Mouse (Mus musculus): ENCODE measurements at regions not wholly inside any gene's neighbourhood (a gene's known extent, or its start where the extent isn't known, plus 50 kb on each side); places are given as distances from the start of the nearest gene placed in this dataset.

DNA sequence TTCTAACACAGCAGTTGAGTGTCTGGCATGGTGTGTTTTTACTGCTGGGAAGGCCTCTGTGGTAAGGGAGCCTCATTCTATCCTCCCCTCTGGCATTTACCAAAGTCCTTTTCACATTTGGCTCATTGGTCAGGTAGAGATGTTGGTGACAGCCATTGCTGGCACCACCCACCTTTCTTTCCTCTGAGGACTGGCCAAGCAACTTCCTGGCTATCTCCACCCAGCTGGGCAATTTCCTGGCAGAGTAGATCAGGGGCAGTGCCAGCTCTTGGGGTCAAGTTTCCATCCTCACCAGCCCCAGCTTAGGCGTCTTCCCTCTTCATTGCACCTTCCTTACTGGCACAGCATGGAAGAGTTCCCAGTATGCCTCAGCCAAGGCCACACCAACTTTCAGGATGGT, 372.5 kb upstream of the Kif2a start:
- DNase-seq (ENCODE audit: low read depth), result no peak

DNA sequence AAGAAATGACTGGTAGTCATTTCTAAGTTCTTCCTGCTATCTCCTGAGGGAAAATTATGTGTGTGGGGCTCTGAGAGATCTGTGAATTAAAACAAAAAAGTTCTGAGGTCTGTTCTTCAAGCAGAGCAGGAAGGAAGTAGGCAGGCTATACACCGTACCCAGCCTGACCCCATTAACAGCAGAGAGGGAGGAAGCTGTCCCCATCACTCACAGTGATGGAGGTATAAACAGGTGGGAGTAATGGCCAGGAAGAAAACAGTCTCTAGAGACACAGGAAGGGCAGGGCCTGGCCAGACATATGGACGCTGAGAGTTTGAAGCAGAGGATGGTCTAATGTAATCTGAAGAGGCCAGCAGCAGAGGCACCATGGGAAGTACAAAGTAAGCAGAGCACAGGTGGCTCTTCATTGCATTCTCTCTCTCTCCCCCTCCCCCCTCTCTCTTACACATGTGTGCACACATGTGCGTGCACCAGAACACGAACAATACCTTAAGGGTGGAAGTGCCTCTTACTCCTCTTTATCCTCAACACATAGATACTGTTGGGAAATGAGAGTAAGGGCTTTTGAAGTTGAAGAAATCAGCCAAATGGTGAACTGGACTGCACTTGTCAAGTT, 367.7 kb upstream of the Kif2a start:
- DNase-seq (ENCODE audit: low read depth), result no peak

DNA sequence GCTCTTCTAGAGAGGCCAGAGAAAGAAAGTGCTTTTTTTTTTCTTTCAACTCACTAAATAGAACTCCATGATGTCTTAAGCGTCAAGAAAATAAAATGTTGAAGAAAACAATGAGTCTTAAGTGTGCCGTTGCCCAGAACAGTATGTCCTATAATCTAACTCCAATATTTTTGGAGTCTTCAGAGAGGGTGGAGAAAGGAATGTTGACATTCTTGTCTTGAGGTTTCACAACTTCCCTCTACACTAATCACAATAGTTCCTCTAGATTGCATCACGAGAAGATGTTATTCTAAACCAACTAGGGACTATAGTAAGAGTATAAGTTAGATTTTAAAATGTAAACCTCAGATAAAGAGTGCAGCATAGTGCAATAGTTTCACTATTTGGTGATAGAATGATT, 367.1 kb upstream of the Kif2a start:
- peak; percentile 2 for DNase-seq (ENCODE audit: low read depth)

DNA sequence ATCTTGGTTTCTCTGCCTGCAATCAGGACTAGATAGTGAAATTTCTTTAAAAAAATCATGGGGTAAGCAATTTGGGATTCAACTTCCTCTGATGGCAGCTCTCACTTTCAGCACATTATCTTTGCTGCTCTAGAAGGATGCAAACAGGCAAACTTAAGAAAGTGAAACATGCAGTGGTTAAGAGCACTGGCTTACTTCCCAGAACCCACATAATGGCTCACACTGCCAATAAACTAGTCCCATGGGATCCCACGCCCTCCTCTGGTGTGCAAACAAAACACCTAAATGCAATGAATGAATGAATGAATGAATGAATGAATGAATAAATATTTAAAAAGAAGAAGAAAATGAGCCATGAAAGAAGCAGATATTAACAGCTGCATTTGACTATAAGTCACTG, 356.1 kb upstream of the Kif2a start:
- peak; percentile 64 for DNase-seq (ENCODE audit: low read depth)

DNA sequence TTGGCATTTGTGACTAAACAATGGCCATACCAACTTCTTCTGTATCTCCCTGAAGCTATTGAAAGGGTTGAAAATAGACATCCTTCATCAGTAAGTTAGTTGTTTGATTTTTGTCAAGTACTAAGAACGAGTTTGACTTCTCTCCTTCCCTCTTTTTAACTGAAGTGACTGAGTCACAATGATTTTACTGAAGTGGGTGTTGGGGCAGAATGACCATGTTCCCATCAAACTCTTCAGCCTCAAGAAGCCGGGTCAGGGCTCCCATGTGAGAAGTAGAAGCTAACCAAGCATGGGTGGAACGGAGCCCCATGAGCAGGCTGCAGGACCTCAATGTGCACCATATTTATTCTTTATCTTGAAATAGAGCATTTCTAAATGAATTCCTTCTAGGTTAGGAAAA, 350.7 kb upstream of the Kif2a start:
- DNase-seq (ENCODE audit: low read depth), result no peak

DNA sequence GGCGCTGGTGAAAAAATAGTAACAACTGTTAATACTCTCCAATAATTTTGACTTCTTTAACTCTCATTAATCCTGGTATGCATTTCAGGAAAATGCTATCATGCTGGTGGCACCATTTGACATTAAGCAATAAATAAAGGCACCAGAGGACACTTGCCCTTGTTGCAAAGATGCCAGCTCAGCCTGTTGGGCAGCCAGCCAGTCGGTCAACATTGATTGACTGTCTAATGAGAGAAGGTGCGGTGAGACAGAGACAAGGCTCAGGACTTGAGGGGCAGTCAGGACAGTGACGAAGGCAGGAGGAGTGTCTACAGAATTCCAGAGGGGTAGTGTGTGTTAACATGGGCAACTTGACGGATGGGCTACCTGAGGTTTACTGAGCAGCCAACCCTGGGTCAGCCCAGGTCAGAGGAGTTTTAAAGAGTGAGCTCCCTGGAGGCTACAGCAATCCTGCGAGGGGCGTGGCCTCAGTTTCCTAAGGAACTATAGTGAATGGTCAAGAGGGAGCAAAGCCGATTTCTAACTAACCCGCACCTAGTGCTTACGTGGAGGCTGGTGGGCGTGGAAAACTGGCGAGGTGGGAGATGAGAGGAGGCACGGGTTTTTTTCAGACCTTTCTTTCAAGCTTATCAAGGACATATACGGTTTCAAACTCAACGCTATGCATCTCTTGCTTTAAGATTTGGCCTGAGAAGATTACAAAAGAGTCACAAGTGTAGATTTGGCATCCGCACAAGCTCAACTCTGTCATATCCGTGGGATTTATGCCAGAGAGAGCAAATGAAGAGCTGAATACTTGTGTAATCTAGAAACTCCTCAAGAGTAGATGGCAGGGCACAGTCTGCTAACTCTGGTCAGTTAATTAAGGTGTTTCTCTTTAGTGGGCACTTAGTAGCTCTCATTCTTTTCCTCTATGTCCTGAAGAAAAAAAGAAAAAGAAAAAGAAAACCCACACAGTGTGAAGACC, 350.0 kb upstream of the Kif2a start:
- DNase-seq (ENCODE audit: low read depth), result peak; percentile 19

DNA sequence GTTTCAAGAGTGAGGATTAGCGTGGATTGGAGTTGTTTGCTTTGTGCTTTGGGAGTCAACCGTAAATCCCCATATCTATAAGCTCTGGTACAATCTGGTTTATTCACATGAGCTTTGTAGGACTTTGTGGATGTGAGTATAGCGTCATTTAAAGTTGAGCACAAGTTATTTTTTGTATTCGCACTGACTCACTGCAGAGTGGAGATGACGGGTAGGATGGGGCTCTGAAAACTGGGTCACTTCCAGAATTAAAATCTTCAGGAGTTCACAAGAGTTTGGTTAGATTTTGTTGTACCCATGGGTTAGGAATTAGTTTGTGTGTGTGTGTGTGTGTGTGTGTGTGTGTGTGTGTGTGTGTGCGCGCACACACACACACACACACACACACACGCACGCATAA, 345.7 kb upstream of the Kif2a start:
- DNase-seq (ENCODE audit: low read depth), result no peak

DNA sequence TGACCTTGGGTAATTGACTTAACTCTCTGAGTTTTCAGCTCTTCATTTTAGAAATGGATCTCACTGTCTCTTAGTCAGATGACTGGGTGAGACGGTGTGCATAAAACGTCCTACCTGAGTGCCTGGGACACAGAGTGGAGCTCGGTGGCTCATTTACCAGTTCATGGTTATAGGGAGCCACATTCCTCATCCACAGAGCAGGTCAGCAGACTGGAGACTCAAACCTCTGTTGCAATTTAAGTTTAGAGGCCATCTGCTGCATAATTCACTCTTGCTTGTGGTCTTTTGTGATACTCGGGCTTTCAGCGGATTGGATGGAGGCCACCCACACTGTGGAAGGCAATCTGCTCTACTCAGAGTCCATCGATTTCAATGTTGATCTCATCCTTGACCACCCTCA, 343.8 kb upstream of the Kif2a start:
- no peak for DNase-seq (ENCODE audit: low read depth)

DNA sequence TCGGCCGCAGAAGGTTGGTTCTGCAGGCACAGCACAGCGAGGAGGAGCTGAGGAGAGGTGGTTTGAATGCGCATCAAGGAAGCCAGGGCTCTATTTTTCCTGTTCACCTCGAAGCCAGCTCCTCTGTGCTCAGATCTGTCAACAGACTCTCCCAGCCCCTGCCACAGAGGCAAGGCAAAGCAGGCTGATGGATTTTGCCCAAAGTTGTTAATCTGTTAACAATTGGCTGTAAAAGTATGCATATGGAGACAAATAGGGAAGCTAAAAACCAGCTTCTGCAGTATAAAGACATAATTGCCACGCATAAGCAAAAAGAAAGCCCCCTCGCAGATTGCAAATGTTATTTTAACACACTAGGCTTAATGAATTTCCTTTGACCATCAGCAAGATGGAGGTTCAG, 343.3 kb upstream of the Kif2a start:
- no peak for DNase-seq (ENCODE audit: low read depth)

DNA sequence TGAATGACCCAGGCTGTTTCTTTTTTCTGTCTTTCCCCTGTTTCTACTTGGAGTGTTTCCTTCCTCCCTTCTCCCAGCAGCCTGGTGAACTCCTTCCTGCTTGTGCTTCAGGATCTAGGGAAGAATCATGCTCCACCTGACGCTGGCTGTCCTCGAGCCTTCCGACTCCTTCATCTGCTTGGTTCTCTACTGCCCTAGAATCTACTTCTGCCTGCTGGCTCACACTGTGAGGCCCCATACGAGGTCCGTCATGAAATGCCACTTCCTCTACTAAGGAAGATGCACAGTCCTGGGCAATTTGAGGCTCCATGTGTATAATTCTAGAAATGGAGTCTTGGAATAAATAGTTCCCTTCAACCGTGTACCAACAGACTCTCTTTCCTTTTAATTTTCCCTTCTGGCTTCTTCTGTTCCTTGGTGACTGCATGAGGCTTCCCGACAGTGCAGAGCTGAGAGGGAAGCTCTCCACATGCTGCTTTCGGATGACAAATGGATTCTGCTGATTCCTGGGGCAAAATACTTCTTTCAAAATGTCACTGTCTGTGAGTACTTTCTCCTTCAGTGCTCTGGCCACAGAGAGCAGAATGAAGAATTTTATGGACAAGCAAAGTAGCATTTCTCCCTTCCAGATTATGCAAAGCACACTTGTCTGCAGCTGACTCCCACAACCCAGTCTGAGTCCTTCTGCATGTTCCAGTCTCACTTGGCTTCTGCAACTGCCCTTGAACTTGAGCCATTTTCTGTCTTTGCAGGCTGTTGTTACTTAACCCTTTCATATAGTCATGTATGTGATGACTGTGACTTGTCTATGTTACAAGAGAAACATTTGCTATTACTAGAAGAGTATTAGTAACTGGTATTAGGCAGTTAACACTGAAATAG, 341.1 kb upstream of the Kif2a start:
- DNase-seq (ENCODE audit: low read depth), result no peak

DNA sequence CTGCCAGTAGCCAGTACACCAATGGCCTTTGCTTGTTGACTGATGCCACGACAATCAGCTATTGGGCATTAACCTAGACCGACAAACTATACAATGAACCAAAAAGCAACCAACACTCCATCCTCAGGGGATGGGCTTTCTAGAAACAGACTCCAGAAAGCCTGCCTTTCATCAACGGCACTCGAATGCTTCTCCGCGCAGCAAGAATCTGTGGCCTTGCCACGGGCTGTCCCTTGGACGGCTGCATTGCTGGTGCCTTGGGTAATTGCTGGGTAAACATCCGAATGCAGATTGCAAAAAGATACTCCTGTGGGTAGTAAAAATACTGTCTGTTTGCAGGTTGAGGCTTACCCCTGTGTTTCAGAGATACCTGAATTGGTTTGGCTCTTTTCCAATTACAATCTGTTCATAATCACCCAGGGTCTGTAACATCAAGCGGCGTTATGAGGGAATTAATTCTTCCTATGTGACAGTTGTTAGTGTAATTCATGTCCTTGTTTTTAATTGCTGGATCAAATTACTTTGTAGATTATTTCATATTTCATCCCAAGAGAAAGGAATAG, 319.0 kb upstream of the Kif2a start:
- no peak for DNase-seq (ENCODE audit: low read depth)

DNA sequence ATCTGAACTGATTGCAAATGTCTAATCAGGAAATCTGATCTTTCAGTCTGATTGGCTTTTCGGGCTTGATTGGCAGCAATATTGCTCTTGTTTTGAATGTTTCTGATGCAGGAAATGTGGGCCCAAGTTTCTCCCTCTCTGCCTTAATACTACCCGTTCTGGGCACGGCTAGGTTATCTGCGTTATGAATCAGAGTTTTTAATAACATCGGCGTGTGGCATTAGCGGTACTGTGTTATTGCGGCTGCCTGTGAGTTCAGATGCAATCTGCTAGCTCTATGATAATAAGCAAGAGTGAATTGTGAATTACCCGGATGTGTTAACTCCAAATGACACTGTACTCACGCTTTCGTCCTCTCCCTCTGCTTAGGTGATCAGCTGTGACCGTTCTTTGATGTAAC, 316.2 kb upstream of the Kif2a start:
- DNase-seq (ENCODE audit: low read depth), result no peak

DNA sequence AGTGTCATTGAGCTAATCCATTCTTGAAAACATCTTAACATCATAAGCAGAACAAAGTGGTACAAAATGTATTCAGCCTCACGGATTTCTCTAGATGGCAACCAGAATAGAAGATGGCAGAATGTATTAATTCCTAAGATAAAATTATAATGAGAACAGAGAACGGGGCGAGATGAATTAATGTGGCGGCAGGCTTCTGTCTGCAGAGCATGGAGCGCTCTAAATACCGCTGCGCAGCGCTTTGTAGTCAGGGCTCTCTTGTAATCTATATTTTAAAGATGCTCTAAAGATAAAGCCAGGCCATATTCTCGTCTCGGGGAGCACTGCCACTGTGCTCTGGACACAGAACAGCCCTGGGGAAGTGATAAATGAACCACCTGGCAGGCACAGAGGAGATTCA, 315.2 kb upstream of the Kif2a start:
- DNase-seq (ENCODE audit: low read depth), result no peak

DNA sequence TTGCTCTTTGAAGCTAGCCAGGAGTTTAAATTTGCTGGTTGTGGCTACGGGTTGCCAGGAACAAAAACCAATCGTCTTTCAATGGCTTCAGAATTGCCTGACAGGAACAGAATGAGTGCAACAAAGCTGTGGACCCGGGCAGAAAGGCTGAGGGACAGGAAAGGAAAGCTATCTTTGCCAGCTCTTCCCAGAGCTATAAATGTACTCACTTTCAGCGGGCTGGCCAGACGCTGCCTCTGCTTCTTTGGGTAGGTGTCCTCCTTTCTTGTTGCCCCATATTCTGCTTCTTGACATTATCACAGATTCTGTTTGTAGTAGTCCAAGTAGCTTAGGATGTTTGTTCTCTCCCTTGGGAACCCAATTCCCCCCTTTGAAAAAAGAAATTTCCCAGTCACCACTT, 307.4 kb upstream of the Kif2a start:
- no peak for DNase-seq (ENCODE audit: low read depth)

DNA sequence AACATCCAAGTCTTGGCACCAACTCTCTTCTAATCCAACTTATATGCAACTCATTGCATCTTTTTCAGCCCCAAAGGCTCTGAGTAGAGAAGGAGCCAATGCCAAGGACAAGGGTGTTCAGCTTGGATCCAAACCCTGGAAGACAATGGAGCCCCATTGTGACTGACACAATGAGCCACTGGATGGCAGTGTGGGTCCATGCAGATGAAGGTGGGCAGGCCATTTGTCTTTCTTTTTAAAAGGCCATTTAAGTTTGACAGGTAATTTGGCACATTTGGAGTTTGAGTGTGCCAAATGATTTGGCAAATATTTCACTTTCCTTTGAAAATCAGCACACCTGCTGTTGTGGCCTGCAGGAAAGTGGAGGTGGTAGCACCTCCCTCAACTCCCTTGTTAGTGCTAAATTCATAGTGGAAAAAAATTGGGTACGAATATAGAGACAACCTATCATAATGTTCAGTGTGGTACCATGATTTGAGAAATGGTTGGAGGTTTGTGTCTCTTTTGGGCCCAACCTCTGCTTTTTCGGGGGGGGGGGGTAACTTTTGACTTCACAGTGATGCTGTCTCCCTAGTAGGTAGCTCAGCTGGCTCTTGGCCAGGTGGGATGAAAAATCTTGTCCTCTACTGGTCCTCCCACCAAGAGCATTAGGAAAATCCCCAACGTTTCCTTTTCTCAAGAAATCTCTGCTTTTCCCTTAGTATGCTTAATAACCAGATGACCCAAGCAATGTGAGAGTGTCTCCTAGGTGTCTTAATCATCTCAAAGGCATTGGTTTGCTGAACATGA, 304.0 kb upstream of the Kif2a start:
- DNase-seq (ENCODE audit: low read depth), result peak; percentile 62

DNA sequence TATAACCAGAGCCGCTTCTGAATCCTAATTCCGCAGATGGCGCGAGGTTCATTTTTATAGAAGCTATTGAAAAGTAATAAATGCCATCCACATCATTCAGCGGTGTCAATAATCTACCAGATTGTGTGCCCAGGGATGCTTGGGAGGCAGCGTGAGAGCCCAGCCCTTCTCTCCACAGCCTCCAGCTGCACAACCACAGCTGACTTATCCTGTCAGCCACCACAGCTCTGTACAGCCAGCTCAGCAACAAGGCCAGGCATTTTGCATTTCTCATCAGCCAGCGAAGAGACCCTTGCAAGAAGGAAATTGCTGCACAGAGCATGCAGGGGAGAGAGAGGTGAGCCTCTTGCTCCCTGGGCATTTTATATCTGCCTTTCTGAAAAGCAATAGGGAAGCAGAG, 292.8 kb upstream of the Kif2a start:
- DNase-seq (ENCODE audit: low read depth), result no peak

DNA sequence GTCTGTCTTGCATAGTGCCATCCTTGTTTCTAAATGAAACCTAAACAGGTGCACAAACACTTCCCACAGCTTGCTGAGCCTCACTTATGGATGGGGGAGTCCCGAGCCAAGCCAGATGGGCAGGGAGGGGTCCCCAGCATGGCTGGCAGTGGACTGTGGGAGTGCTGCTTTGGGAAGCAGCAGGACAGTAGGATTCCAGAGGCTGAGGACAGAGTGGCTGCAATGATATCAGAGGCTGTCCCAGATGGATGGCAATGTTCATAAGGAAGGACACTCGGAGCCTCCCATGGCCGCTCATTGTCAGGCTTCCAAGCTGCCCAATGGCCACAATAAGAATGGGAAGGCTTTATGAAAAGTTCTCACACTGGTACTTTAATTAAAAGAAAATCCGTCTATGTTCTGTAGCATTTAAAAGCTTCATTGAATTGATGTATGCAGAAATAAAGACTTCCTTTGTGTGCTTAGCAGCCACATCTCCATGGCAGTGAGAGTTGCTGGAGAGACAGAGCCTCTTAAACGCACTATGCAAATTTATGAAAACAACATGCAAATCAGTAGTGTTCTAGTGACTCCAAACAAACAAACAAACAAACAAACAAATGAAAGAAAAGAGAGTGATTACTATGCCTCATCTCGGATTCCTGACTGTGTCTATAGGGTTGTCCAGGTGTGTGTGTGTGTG, 287.2 kb upstream of the Kif2a start:
- DNase-seq (ENCODE audit: low read depth), result no peak

DNA sequence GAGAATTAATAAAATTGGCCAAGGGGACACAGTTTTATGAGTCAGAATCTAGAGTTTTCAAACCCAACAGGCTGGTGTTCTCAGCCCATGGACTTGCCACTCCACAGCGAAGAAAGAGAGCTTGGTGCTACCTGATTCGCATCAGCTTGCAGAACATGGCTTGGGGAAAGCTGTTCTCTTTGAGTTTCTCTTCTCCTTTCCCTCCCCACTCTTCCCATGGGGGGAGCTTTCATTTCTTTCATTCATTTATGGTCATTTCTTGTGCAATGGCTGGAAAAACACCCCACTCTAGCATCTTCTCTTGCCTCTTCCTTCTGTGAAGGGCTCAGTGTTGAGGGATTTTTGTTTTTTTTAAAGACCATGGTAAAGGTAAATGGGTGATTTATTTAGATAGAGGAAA, 286.5 kb upstream of the Kif2a start:
- DNase-seq (ENCODE audit: low read depth), result no peak

DNA sequence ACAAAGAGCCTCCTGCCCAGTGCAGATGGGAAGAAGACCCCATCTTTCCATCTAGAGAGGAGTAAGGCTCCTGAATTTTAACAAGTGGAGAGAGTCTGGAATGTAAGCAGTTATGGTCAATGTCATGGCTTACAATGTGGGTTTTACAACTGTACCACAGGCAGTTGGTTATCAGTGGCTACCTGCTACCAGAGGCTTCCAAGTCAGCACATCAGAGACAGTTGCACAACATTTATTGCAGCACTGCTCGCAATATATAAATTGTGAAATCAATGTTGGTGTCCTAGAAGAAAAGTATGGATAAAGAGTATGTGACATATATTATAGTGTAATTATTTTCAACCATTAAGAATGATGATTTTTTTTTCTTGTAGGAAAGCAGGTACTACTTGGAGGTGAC, 285.0 kb upstream of the Kif2a start:
- no peak for DNase-seq (ENCODE audit: low read depth)

DNA sequence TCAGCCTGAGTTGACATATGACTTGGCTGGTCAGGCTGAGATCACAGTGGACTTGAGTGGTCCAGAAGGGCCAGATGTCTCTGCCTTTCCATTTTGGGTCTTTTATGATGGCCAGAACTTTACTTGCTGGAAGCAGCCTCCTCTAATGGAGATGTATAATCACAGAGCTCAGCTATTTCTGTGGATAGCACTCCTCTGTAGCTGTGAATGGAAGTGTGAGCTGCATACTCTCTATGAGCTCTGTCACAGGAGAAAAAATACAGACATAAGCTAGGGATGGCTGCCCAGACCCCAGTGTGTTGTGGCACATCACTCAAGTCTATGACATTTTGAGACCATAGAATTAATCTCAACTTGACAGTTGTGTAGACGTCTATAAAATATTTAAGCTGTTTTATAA, 284.3 kb upstream of the Kif2a start:
- DNase-seq (ENCODE audit: low read depth), result no peak

DNA sequence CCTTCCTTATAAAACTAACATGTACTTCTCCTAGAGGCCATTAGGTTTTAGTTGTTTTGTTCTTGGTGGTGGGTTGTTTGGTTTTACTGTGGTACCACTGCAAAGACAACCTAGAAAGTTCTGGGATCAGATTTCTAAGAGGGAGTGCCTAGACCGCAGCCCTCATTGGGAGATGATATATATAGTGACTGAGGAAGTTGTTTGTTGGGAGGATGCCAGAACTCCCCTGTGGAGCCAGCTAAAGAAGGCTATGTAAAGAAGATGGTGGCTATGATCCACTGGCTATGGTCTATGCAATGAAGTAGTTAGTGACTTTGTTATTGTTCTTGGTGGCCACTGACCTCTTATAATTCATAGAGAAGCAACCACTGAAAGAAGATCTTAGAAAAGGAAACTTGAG, 283.8 kb upstream of the Kif2a start:
- DNase-seq (ENCODE audit: low read depth), result no peak
